Mouse (Mus musculus): ENCODE measurements at regions not wholly inside any gene's neighbourhood (a gene's known extent, or its start where the extent isn't known, plus 50 kb on each side); places are given as distances from the start of the nearest gene placed in this dataset.

Small RNAs in the stretch of these regions (microRNA-seq; reads per million reads assigned to microRNA genes)
- gene Mir378d = 200 reads per million, percentile 60 among the genes with 10 or more reads in this experiment

All from gastrocnemius, adult 8-10 months (tissue).